Mouse (Mus musculus) kidney, embryonic 14.5 days (tissue): Measurements from ENCODE around the gene Scfd2. TPM values are rescaled to one million over a fixed set of nuclear protein-coding genes. Genes with fewer than 3 reads are reported as not detected.

Experiments
- ATAC-seq: fragments of 200-750 bp; cut with Nextera tagmentation; 2 replicates; pipeline ENCODE4 v1.8.0; 2017; ENCODE audit warnings: moderate number of reproducible peaks, mild to moderate bottlenecking, moderate TSS enrichment, moderate library complexity; ENCODE audit not compliant: low FRiP score, low TSS enrichment
- H3K27ac ChIP-seq: fragments of 300-500 bp; sonication (generic); 2 replicates; pipeline ENCODE4 v1.5.1; 2014; ENCODE audit warnings: low read depth, mild to moderate bottlenecking, low read length, moderate library complexity, mixed read lengths
- H3K27me3 ChIP-seq: fragments of 300-500 bp; sonication (generic); 2 replicates; pipeline ENCODE4 v1.6.1; 2014; ENCODE audit warnings: mild to moderate bottlenecking, low read length; ENCODE audit not compliant: control insufficient read depth, insufficient read depth
- H3K36me3 ChIP-seq: fragments of 300-500 bp; sonication (generic); 2 replicates; pipeline ENCODE4 v1.6.1; 2014; ENCODE audit warnings: low read length, mixed read lengths; ENCODE audit not compliant: control insufficient read depth, insufficient read depth
- H3K4me1 ChIP-seq: fragments of 300-500 bp; sonication (generic); 2 replicates; pipeline ENCODE4 v1.6.1; 2014; ENCODE audit warnings: low read length, mixed read lengths; ENCODE audit not compliant: control insufficient read depth, insufficient read depth
- H3K4me2 ChIP-seq: fragments of 300-500 bp; sonication (generic); replicated peaks from 2 replicates; pipeline ENCODE4 v1.6.1; 2014; ENCODE audit warnings: low read depth, mild to moderate bottlenecking, low read length
- H3K4me3 ChIP-seq: fragments of 300-500 bp; sonication (generic); 2 replicates; pipeline ENCODE4 v1.5.1; 2014; ENCODE audit warnings: mild to moderate bottlenecking, low read length
- H3K9ac ChIP-seq: fragments of 300-500 bp; sonication (generic); 2 replicates; pipeline ENCODE4 v1.6.1; 2014; ENCODE audit warnings: low read depth, mild to moderate bottlenecking, low read length, moderate library complexity
- H3K9me3 ChIP-seq: fragments of 300-500 bp; sonication (generic); 2 replicates; pipeline ENCODE4 v1.6.1; 2016; ENCODE audit warnings: low read length; ENCODE audit not compliant: control insufficient read depth
- WGBS: fragments of 180-500 bp; shearing (Covaris S2); extraction: QIAGEN DNeasy Blood & Tissue Kit; methylation state at CpG from one replicate; pipeline ENCODE4 v1.1.7; 2014; 5-methylcytosine and 5-hydroxymethylcytosine counted together
- polyA plus RNA-seq: library from polyadenylated mRNA; unstranded; fragments of >200 nt; fragmentation: Nextera tagmentation; extraction: Ambion mirVana; gene quantifications from 2 replicates; pipeline ENCODE4 v1.2.1, GENCODE M21; 2014

The Scfd2 gene
- polyA plus RNA-seq, 1 experiment from 2014 or later = 18.3 TPM

GRCm38 (mm10) chr5:74250308-74250707, 281.3 kb downstream of the Scfd2 start:
- Histone ChIP-seq H3K4me2 (no peak overlapping the region), H3K36me3 (no peaks in the 10 kb centered on the region), H3K4me1 (peaks cover 27% of the 10 kb centered on the region), H3K9me3 (no peaks in the 10 kb centered on the region), H3K27ac (no peak overlapping the region), H3K27me3 (no peaks in the 10 kb centered on the region), H3K9ac (no peak overlapping the region), H3K4me3 (no peak overlapping the region)
- ATAC-seq = no peak
- 48% methylated on average over 7 of the region's 7 CpGs for WGBS

- no peak overlapping the region for H3K4me3 ChIP-seq
- no peak overlapping the region for H3K4me2 ChIP-seq
- H3K27ac ChIP-seq = no peak overlapping the region
- H3K27me3 ChIP-seq = no peaks in the 10 kb centered on the region
- H3K4me1 ChIP-seq = peaks cover 27% of the 10 kb centered on the region
- no peaks in the 10 kb centered on the region for H3K36me3 ChIP-seq
- 42% methylated on average over 3 of the region's 3 CpGs for WGBS
- H3K9ac ChIP-seq = no peak overlapping the region
- H3K9me3 ChIP-seq = no peaks in the 10 kb centered on the region
- no peak for ATAC-seq
Observed at GRCm38 (mm10) chr5:74249794-74250193, 281.8 kb downstream of the Scfd2 start.

GRCm38 (mm10) chr5:74246971-74247370, 284.6 kb downstream of the Scfd2 start:
- no peak overlapping the region for H3K4me3 ChIP-seq
- 0 out of 2 replicates have a peak overlapping the region, but pooled peaks have one; percentile 17 for H3K27ac ChIP-seq
- H3K36me3 ChIP-seq = no peaks in the 10 kb centered on the region
- peaks cover 22% of the 10 kb centered on the region for H3K4me1 ChIP-seq
- H3K4me2 ChIP-seq = no peak overlapping the region
- H3K27me3 ChIP-seq = no peaks in the 10 kb centered on the region; the same call in 1 of the 2 replicates
- no peak overlapping the region for H3K9ac ChIP-seq
- no peaks in the 10 kb centered on the region for H3K9me3 ChIP-seq
- WGBS = 62% methylated on average over 3 of the region's 3 CpGs
- no peak for ATAC-seq

GRCm38 (mm10) chr5:74246453-74246852, 285.1 kb downstream of the Scfd2 start:
- peak; percentile 85 for ATAC-seq
- Histone ChIP-seq H3K36me3 (no peaks in the 10 kb centered on the region), H3K9me3 (no peaks in the 10 kb centered on the region), H3K4me1 (peaks cover 24% of the 10 kb centered on the region), H3K4me3 (no peak overlapping the region), H3K4me2 (no peak overlapping the region), H3K27ac (0 out of 2 replicates have a peak overlapping the region, but pooled peaks have one; percentile 17), H3K27me3 (no peaks in the 10 kb centered on the region; the same call in 1 of the 2 replicates), H3K9ac (no peak overlapping the region)
- 20% methylated on average over 4 of the region's 4 CpGs for WGBS

- H3K4me3 ChIP-seq = no peak overlapping the region
- H3K36me3 ChIP-seq = no peaks in the 10 kb centered on the region
- no peak for ATAC-seq
- no peak overlapping the region for H3K27ac ChIP-seq
- no peaks in the 10 kb centered on the region; the same call in 1 of the 2 replicates for H3K27me3 ChIP-seq
- no peak overlapping the region for H3K9ac ChIP-seq
- no peak overlapping the region for H3K4me2 ChIP-seq
- 83% methylated on average over 8 of the region's 8 CpGs for WGBS
- peaks cover 22% of the 10 kb centered on the region for H3K4me1 ChIP-seq
- no peaks in the 10 kb centered on the region for H3K9me3 ChIP-seq
Observed at GRCm38 (mm10) chr5:74245641-74246145, 285.9 kb downstream of the Scfd2 start.

- no peak for ATAC-seq
- H3K4me3 ChIP-seq = no peak overlapping the region
- H3K9me3 ChIP-seq = no peaks in the 10 kb centered on the region
- H3K4me2 ChIP-seq = no peak overlapping the region
- WGBS = 78% methylated on average over 14 of the region's 14 CpGs
- no peak overlapping the region for H3K27ac ChIP-seq
- H3K27me3 ChIP-seq = no peaks in the 10 kb centered on the region; the same call in 1 of the 2 replicates
- H3K36me3 ChIP-seq = no peaks in the 10 kb centered on the region
- H3K9ac ChIP-seq = no peak overlapping the region
- H3K4me1 ChIP-seq = peaks cover 21% of the 10 kb centered on the region
Observed at GRCm38 (mm10) chr5:74244406-74245019, 287.0 kb downstream of the Scfd2 start.

- Histone ChIP-seq H3K4me2 (no peak overlapping the region), H3K4me3 (no peak overlapping the region), H3K27me3 (no peaks in the 10 kb centered on the region; the same call in 1 of the 2 replicates), H3K36me3 (no peaks in the 10 kb centered on the region), H3K27ac (no peak overlapping the region), H3K9me3 (no peaks in the 10 kb centered on the region), H3K9ac (no peak overlapping the region), H3K4me1 (peaks cover 21% of the 10 kb centered on the region)
- no peak for ATAC-seq
- WGBS = 52% methylated on average over 3 of the region's 3 CpGs
Observed at GRCm38 (mm10) chr5:74242654-74243053, 288.9 kb downstream of the Scfd2 start.

DNA sequence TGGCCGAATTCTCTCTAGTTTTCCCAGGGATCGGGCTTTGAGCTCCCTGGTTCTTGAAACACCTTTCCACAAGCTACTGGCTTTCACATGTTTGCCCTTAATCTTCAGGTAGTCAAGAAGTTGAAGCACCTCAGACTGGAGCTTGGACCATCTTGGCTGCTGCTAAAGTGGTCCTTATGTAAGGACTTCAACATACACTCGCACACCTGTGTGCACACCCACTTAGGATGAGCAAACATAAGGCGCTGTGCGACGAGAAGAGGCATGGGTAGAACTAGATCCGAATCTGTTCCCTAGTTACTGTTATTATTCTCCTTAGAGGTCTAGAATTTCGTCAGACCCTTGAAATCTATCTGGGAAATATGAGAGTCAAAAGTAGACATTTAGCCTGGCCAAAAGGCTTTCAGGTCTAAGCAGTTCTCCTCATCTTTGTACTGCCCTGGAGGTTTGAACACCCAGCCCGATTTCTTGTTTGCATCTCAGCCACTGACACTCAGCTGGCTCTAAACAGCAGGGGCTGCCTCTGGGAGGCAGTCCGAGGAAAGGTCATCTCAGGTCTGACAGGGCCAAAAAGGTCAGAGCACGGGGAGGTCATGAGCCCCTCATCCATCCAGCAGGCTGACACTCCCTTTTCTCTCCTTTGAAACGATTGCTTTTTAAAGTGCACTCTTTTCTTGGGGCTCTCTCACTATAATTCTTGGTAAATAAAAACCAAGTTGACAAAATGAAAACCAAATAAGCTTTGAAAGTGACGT, 290.5 kb downstream of the Scfd2 start:
- 53% methylated on average over 13 of the region's 13 CpGs for WGBS
- peaks cover 14% of the 10 kb centered on the region for H3K4me1 ChIP-seq
- ATAC-seq = no peak
- H3K9ac ChIP-seq = no peak overlapping the region
- H3K4me3 ChIP-seq = no peak overlapping the region
- no peaks in the 10 kb centered on the region; the same call in 1 of the 2 replicates for H3K27me3 ChIP-seq
- no peak overlapping the region for H3K4me2 ChIP-seq
- H3K9me3 ChIP-seq = no peaks in the 10 kb centered on the region
- no peak overlapping the region for H3K27ac ChIP-seq
- H3K36me3 ChIP-seq = no peaks in the 10 kb centered on the region

GRCm38 (mm10) chr5:74240298-74240697, 291.3 kb downstream of the Scfd2 start:
- H3K9ac ChIP-seq = no peak overlapping the region
- ATAC-seq = no peak

More at GRCm38 (mm10) chr5:74240298-74240697, 291.3 kb downstream of the Scfd2 start:
- no peak overlapping the region for H3K4me2 ChIP-seq
- H3K4me3 ChIP-seq = no peak overlapping the region
- peaks cover 8% of the 10 kb centered on the region; the same call in 1 of the 2 replicates for H3K4me1 ChIP-seq
- H3K9me3 ChIP-seq = no peaks in the 10 kb centered on the region
- H3K27ac ChIP-seq = no peak overlapping the region
- 60% methylated on average over 8 of the region's 8 CpGs for whole genome bisulfite sequencing
- H3K36me3 ChIP-seq = no peaks in the 10 kb centered on the region
- no peaks in the 10 kb centered on the region; the same call in 1 of the 2 replicates for H3K27me3 ChIP-seq
